Mouse (Mus musculus) embryonic facial prominence, embryonic 11.5 days (tissue): ENCODE data around the gene Col25a1. TPM values are rescaled to one million over a fixed set of nuclear protein-coding genes. Genes with fewer than 3 reads are reported as not detected.

Source experiments
- ATAC-seq: fragments of 200-750 bp; cut with Nextera tagmentation; replicated peaks from 2 replicates; pipeline ENCODE4 v1.8.0; 2017; ENCODE audit warnings: low read depth; ENCODE audit not compliant: insufficient number of reproducible peaks, low FRiP score, low TSS enrichment
- DNase-seq: peaks from one replicate; pipeline ENCODE4 v3.0.0-alpha.2; 2015; ENCODE audit warnings: low spot score
- H3K27ac ChIP-seq: fragments of 300-500 bp; sonication (generic); replicated peaks from 2 replicates; pipeline ENCODE4 v1.5.1; 2014; ENCODE audit warnings: mild to moderate bottlenecking, low read depth, low read length, control low read depth
- H3K27me3 ChIP-seq: fragments of 300-500 bp; sonication (generic); 2 replicates; pipeline ENCODE4 v1.6.1; 2014; ENCODE audit warnings: mild to moderate bottlenecking, low read length, moderate library complexity, mixed read lengths; ENCODE audit not compliant: control insufficient read depth, insufficient read depth
- H3K36me3 ChIP-seq: fragments of 300-500 bp; sonication (generic); replicated peaks from 2 replicates; pipeline ENCODE4 v1.6.1; 2014; ENCODE audit warnings: low read depth, mild to moderate bottlenecking, low read length, moderate library complexity, mixed read lengths; ENCODE audit not compliant: control insufficient read depth, insufficient read depth
- H3K4me1 ChIP-seq: fragments of 300-500 bp; sonication (generic); 2 replicates; pipeline ENCODE4 v1.6.1; 2014; ENCODE audit warnings: low read length, mixed read lengths; ENCODE audit not compliant: control insufficient read depth, insufficient read depth
- H3K4me2 ChIP-seq: fragments of 300-500 bp; sonication (generic); 2 replicates; pipeline ENCODE4 v1.6.1; 2014; ENCODE audit warnings: low read depth, mild to moderate bottlenecking, control low read depth, low read length, moderate library complexity
- H3K4me3 ChIP-seq: fragments of 300-500 bp; sonication (generic); 2 replicates; pipeline ENCODE4 v1.5.1; 2014; ENCODE audit warnings: low read depth, low read length, control low read depth
- H3K9ac ChIP-seq: fragments of 300-500 bp; sonication (generic); replicated peaks from 2 replicates; pipeline ENCODE4 v1.6.1; 2014; ENCODE audit warnings: mild to moderate bottlenecking, control low read depth, low read length
- H3K9me3 ChIP-seq: fragments of 300-500 bp; sonication (generic); replicated peaks from 2 replicates; pipeline ENCODE4 v1.6.1; 2016; ENCODE audit warnings: mild to moderate bottlenecking, low read length, inconsistent platforms, mixed read lengths; ENCODE audit not compliant: control insufficient read depth
- WGBS: fragments of 180-500 bp; shearing (Covaris S2); extraction: QIAGEN DNeasy Blood & Tissue Kit; methylation state at CpG from one replicate; pipeline ENCODE4 v1.1.7; 2014; 5-methylcytosine and 5-hydroxymethylcytosine counted together
- polyA plus RNA-seq: library from polyadenylated mRNA; unstranded; fragments of >200 nt; fragmentation: Nextera tagmentation; extraction: Ambion mirVana; gene quantifications from 2 replicates; pipeline ENCODE4 v1.2.1, GENCODE M21; 2014

Gene Col25a1
- polyA plus RNA-seq, 1 experiment from 2014 or later: 11.1 TPM

- Histone ChIP-seq H3K36me3 (no peaks in the 10 kb centered on the region), H3K27ac (no peak overlapping the region), H3K4me2 (no peak overlapping the region), H3K4me1 (no peaks in the 10 kb centered on the region), H3K9ac (no peak overlapping the region), H3K4me3 (no peak overlapping the region), H3K9me3 (no peaks in the 10 kb centered on the region), H3K27me3 (no peaks in the 10 kb centered on the region)
- ATAC-seq (no peak), DNase-seq (no peak)
- WGBS: 88% methylated on average over 3 of the region's 3 CpGs
These were observed 243.5 kb downstream of the Col25a1 start for GRCm38 (mm10) chr3:130374620-130375341.

- no peaks in the 10 kb centered on the region for H3K9me3 ChIP-seq
- DNase-seq (no peak), ATAC-seq (no peak)
- no peaks in the 10 kb centered on the region for H3K4me1 ChIP-seq
- H3K4me3 ChIP-seq: no peak overlapping the region
- no peak overlapping the region for H3K9ac ChIP-seq
- 89% methylated on average over 5 of the region's 5 CpGs for WGBS
- no peaks in the 10 kb centered on the region for H3K27me3 ChIP-seq
- H3K36me3 ChIP-seq: no peaks in the 10 kb centered on the region
- H3K27ac ChIP-seq: no peak overlapping the region
- no peak overlapping the region for H3K4me2 ChIP-seq
These were observed 246.5 kb downstream of the Col25a1 start for GRCm38 (mm10) chr3:130377786-130378185.

GRCm38 (mm10) chr3:130378626-130379025, 247.3 kb downstream of the Col25a1 start:
- Histone ChIP-seq H3K36me3 (no peaks in the 10 kb centered on the region), H3K27ac (no peak overlapping the region), H3K9me3 (no peaks in the 10 kb centered on the region), H3K4me2 (no peak overlapping the region), H3K4me1 (no peaks in the 10 kb centered on the region), H3K27me3 (no peaks in the 10 kb centered on the region), H3K4me3 (no peak overlapping the region), H3K9ac (no peak overlapping the region)
- DNase-seq (no peak), ATAC-seq (0 out of 2 replicates have a peak, but pooled peaks have one; percentile 65)
- 41% methylated on average over 9 of the region's 9 CpGs for WGBS

GRCm38 (mm10) chr3:130380299-130380845, 249.1 kb downstream of the Col25a1 start:
- Histone ChIP-seq H3K9me3 (no peaks in the 10 kb centered on the region), H3K4me3 (no peak overlapping the region), H3K4me2 (no peak overlapping the region), H3K4me1 (no peaks in the 10 kb centered on the region), H3K36me3 (no peaks in the 10 kb centered on the region), H3K27me3 (no peaks in the 10 kb centered on the region), H3K9ac (no peak overlapping the region), H3K27ac (no peak overlapping the region)
- WGBS: 67% methylated on average over 5 of the region's 5 CpGs
- no peak for DNase-seq
- no peak for ATAC-seq

- H3K9ac ChIP-seq: no peak overlapping the region
- no peaks in the 10 kb centered on the region for H3K9me3 ChIP-seq
- no peaks in the 10 kb centered on the region for H3K27me3 ChIP-seq
- H3K4me1 ChIP-seq: no peaks in the 10 kb centered on the region
- DNase-seq (no peak), ATAC-seq (no peak)
- H3K4me2 ChIP-seq: no peak overlapping the region
- 89% methylated on average over 5 of the region's 5 CpGs for WGBS
- H3K4me3 ChIP-seq: no peak overlapping the region
- H3K36me3 ChIP-seq: no peaks in the 10 kb centered on the region
- H3K27ac ChIP-seq: no peak overlapping the region
These were observed 250.4 kb downstream of the Col25a1 start for GRCm38 (mm10) chr3:130381691-130382090.

- Histone ChIP-seq H3K27ac (no peak overlapping the region), H3K4me2 (no peak overlapping the region), H3K9me3 (no peaks in the 10 kb centered on the region), H3K36me3 (no peaks in the 10 kb centered on the region), H3K27me3 (no peaks in the 10 kb centered on the region), H3K9ac (no peak overlapping the region), H3K4me3 (no peak overlapping the region), H3K4me1 (no peaks in the 10 kb centered on the region)
- ATAC-seq (no peak), DNase-seq (no peak)
- WGBS: 73% methylated on average over 4 of the region's 4 CpGs
These were observed 254.6 kb downstream of the Col25a1 start for GRCm38 (mm10) chr3:130385856-130386255.

- Histone ChIP-seq H3K27ac (no peak overlapping the region), H3K4me2 (no peak overlapping the region), H3K9ac (no peak overlapping the region), H3K4me3 (no peak overlapping the region), H3K4me1 (no peaks in the 10 kb centered on the region), H3K27me3 (no peaks in the 10 kb centered on the region), H3K36me3 (no peaks in the 10 kb centered on the region), H3K9me3 (no peaks in the 10 kb centered on the region)
- 81% methylated on average over 4 of the region's 4 CpGs for WGBS
- ATAC-seq (no peak), DNase-seq (no peak)
These were observed 255.9 kb downstream of the Col25a1 start for GRCm38 (mm10) chr3:130387156-130387555.

- no peak overlapping the region for H3K4me2 ChIP-seq
- H3K9me3 ChIP-seq: no peaks in the 10 kb centered on the region
- H3K4me1 ChIP-seq: no peaks in the 10 kb centered on the region
- no peak overlapping the region for H3K4me3 ChIP-seq
- ATAC-seq (no peak), DNase-seq (no peak)
- no peak overlapping the region for H3K27ac ChIP-seq
- WGBS: 74% methylated on average over 14 of the region's 14 CpGs
- no peaks in the 10 kb centered on the region for H3K27me3 ChIP-seq
- no peaks in the 10 kb centered on the region for H3K36me3 ChIP-seq
- H3K9ac ChIP-seq: no peak overlapping the region
These were observed 258.1 kb downstream of the Col25a1 start for GRCm38 (mm10) chr3:130389261-130389975.
